31 mouse cellular contexts compared by ENCODE assay signal in genomic region chr1:125551564-125551963, GRCm38 (mm10). TPM values are rescaled to one million over a fixed set of nuclear protein-coding genes. Genes with fewer than 3 reads are reported as not detected.
A peak's percentile ranks its signal among the peaks of the same experiment; 100 is the strongest.
DNase-seq lines count a peak whose midpoint lies in the region; ATAC-seq and TF ChIP-seq lines count a peak whose summit lies in the region.
"Had no signal": no experiment of that assay in that cellular context is flagged by ENCODE, and none has a peak within 500 bp of the region (broad histone marks: within the 10 kb centered on the region; RNA-seq: fewer than 3 reads in every experiment).

No protein-coding gene starts in this region.

- DNase-seq in lung, postnatal 0 days (ENCODE audit: low spot score), result peak; percentile 65
- DNase-seq in lung, postnatal 14 days, result no peak
- DNase-seq in liver, postnatal 0 days, result no peak
- DNase-seq in yolk sac, embryonic 10.5 days (ENCODE audit: low spot score), result peak; percentile 42
- DNase-seq in urinary bladder, postnatal 4 days (ENCODE audit: low spot score in 2 of 2), result no peak
- DNase-seq in embryo, embryonic 11 days, result no peak
- DNase-seq in heart, adult 8-10 months (ENCODE audit: low spot score), result no peak
- DNase-seq: adrenal gland, postnatal 25 days; cerebellum, adult 11-12 months; cerebellum, postnatal 14 days; gastrocnemius, postnatal 14 days; kidney, adult 18-20 months; kidney, postnatal 36 days; lung, postnatal 10 days; right cerebral cortex, adult 18-20 months; spleen, adult 18-20 months; thymus, adult 2 months; thymus, postnatal 36 days had no signal

- H3K4me2 ChIP-seq in lung, postnatal 0 days (replicated peaks; ENCODE audit: low read depth, low read length), result no peak overlapping the region
- no peak overlapping the region for H3K4me2 ChIP-seq in liver, embryonic 12.5 days
- no peak overlapping the region for H3K4me2 ChIP-seq in liver, postnatal 0 days (ENCODE audit: low read depth, low read length)
- H3K4me2 ChIP-seq: embryonic facial prominence, embryonic 12.5 days; heart, embryonic 15.5 days; limb, embryonic 13.5 days; midbrain, embryonic 12.5 days; neural tube, embryonic 12.5 days had no signal

- H3K27me3 ChIP-seq in lung, postnatal 0 days (replicated peaks; ENCODE audit: insufficient read depth, low read length), result no peaks in the 10 kb centered on the region
- H3K27me3 ChIP-seq in liver, embryonic 12.5 days (replicated peaks), result no peaks in the 10 kb centered on the region
- no peaks in the 10 kb centered on the region for H3K27me3 ChIP-seq in liver, postnatal 0 days (ENCODE audit: insufficient read depth, low read length)
- H3K27me3 ChIP-seq: embryonic facial prominence, embryonic 12.5 days; heart, embryonic 15.5 days; limb, embryonic 13.5 days; midbrain, embryonic 12.5 days; neural tube, embryonic 12.5 days had no signal

- 52% methylated on average over 2 of the region's 2 CpGs for WGBS in lung, postnatal 0 days
- 64% methylated on average over 2 of the region's 2 CpGs for WGBS in liver, embryonic 12.5 days (ENCODE audit: insufficient replicate concordance)
- 55% methylated on average over 2 of the region's 2 CpGs for WGBS in liver, postnatal 0 days (ENCODE audit: insufficient replicate concordance)

- H3K4me1 ChIP-seq in lung, postnatal 0 days (ENCODE audit: insufficient read depth, low read depth, low read length), result no peaks in the 10 kb centered on the region
- no peaks in the 10 kb centered on the region for H3K4me1 ChIP-seq in liver, embryonic 12.5 days
- no peaks in the 10 kb centered on the region for H3K4me1 ChIP-seq in liver, postnatal 0 days (ENCODE audit: insufficient read depth)
- H3K4me1 ChIP-seq: embryonic facial prominence, embryonic 12.5 days; heart, embryonic 10.5 days; heart, embryonic 15.5 days; midbrain, embryonic 12.5 days; neural tube, embryonic 12.5 days had no signal

- TF ChIP-seq CTCF in lung, postnatal 0 days (IDR thresholded peaks at IDR 0.05), result no peak
- no peak for TF ChIP-seq CTCF in liver, postnatal 0 days (IDR thresholded peaks at IDR 0.05; ENCODE audit: low read depth)

- no peaks in the 10 kb centered on the region for H3K9me3 ChIP-seq in lung, postnatal 0 days (ENCODE audit: low read length)
- no peaks in the 10 kb centered on the region for H3K9me3 ChIP-seq in liver, embryonic 12.5 days (replicated peaks)
- no peaks in the 10 kb centered on the region for H3K9me3 ChIP-seq in liver, postnatal 0 days (ENCODE audit: low read length)
- H3K9me3 ChIP-seq: embryonic facial prominence, embryonic 12.5 days; heart, embryonic 10.5 days; heart, embryonic 15.5 days; limb, embryonic 13.5 days; midbrain, embryonic 12.5 days; neural tube, embryonic 12.5 days had no signal

- no peak overlapping the region for H3K9ac ChIP-seq in lung, postnatal 0 days (replicated peaks; ENCODE audit: low read depth)
- H3K9ac ChIP-seq in liver, embryonic 12.5 days, result no peak overlapping the region
- H3K9ac ChIP-seq in liver, postnatal 0 days (replicated peaks), result no peak overlapping the region
- H3K9ac ChIP-seq: embryonic facial prominence, embryonic 12.5 days; heart, embryonic 15.5 days; limb, embryonic 13.5 days; midbrain, embryonic 12.5 days; neural tube, embryonic 12.5 days had no signal

- no peaks in the 10 kb centered on the region for H3K36me3 ChIP-seq in lung, postnatal 0 days (ENCODE audit: insufficient read depth, low read length)
- no peaks in the 10 kb centered on the region for H3K36me3 ChIP-seq in liver, embryonic 12.5 days
- H3K36me3 ChIP-seq in liver, postnatal 0 days (replicated peaks; ENCODE audit: insufficient read depth, low read length), result no peaks in the 10 kb centered on the region
- H3K36me3 ChIP-seq: embryonic facial prominence, embryonic 12.5 days; heart, embryonic 10.5 days; heart, embryonic 15.5 days; limb, embryonic 13.5 days; midbrain, embryonic 12.5 days; neural tube, embryonic 12.5 days had no signal

- H3K27ac ChIP-seq in lung, postnatal 0 days (ENCODE audit: low read length), result no peak overlapping the region; the same call in 1 of the 2 replicates
- H3K27ac ChIP-seq in liver, embryonic 12.5 days, result no peak overlapping the region
- peak overlapping the region; percentile 68 for H3K27ac ChIP-seq in liver, postnatal 0 days (ENCODE audit: low read depth)
- H3K27ac ChIP-seq: embryonic facial prominence, embryonic 12.5 days; heart, embryonic 10.5 days; heart, embryonic 15.5 days; hindbrain, postnatal 0 days; layer of hippocampus, adult 2 months; left cerebral cortex, adult 2 months; limb, embryonic 13.5 days; midbrain, embryonic 12.5 days; neural tube, embryonic 12.5 days had no signal

- no peak overlapping the region for H3K4me3 ChIP-seq in lung, postnatal 0 days (ENCODE audit: low read depth, low read length)
- no peak overlapping the region for H3K4me3 ChIP-seq in liver, embryonic 12.5 days
- no peak overlapping the region for H3K4me3 ChIP-seq in liver, postnatal 0 days (ENCODE audit: low read depth, low read length)
- H3K4me3 ChIP-seq: embryonic facial prominence, embryonic 12.5 days; heart, embryonic 10.5 days; heart, embryonic 15.5 days; layer of hippocampus, adult 2 months; left cerebral cortex, adult 2 months; limb, embryonic 13.5 days; midbrain, embryonic 12.5 days; myocyte; neural tube, embryonic 12.5 days had no signal

- peak; percentile 67 for ATAC-seq in lung, postnatal 0 days
- peak; percentile 73; the same call in 1 of the 2 replicates for ATAC-seq in liver, embryonic 12.5 days
- ATAC-seq in liver, postnatal 0 days, result peak; percentile 100
- ATAC-seq: CD4-positive, CD25-positive, alpha-beta regulatory T cell, adult 4 months; forebrain, embryonic 14.5 days; hindbrain, postnatal 0 days had no signal

- no peak for TF ChIP-seq EP300 in lung, postnatal 0 days (IDR thresholded peaks at IDR 0.05)
- TF ChIP-seq EP300 in liver, postnatal 0 days (IDR thresholded peaks at IDR 0.05; ENCODE audit: low read depth), result peak; percentile 55; the same call in 1 of the 2 replicates

RNA-seq across cellular contexts. Expression of gene Slc35f5, which starts 8.8 kb away (rescaled TPM):
- 50.9 and 53.5 TPM in 2 replicates for polyA plus RNA-seq in lung, postnatal 0 days (2015; fragmentation: Nextera tagmentation; extraction: Ambion mirVana)
- polyA plus RNA-seq in liver, embryonic 12.5 days (2016; fragmentation: Nextera tagmentation; extraction: Ambion mirVana), result 20.7 and 22.0 TPM in 2 replicates
- 25.4 and 26.6 TPM in 2 replicates for polyA plus RNA-seq in liver, postnatal 0 days (2015; fragmentation: Nextera tagmentation; extraction: Ambion mirVana)
- 100 to 1,000 TPM; 108 to 143 (median 127) TPM for total RNA-seq in heart, adult 8-10 months (2022)

Comparison
In these comparisons a context has a peak if more than half of its experiments do, and no peak if none do; other contexts are left out.
1. DNase-seq: peak in lung, postnatal 0 days (single experiment) and yolk sac, embryonic 10.5 days (single experiment); none in lung, postnatal 14 days (single experiment), liver, postnatal 0 days (single experiment), urinary bladder, postnatal 4 days (0 of 2), embryo, embryonic 11 days (single experiment) and heart, adult 8-10 months (single experiment).
2. Peak in every context shown above with its lines, with median percentiles within 50 percentile points of each other: ATAC-seq.